Mouse (Mus musculus): ENCODE data around the gene Lsm6.

- TF ChIP-seq GATA1 (IDR thresholded peaks at IDR 0.05; ENCODE audit: low read length) (no peak), TAL1 (IDR thresholded peaks at IDR 0.05; ENCODE audit: low read length) (no peak)
These were observed 11.3 kb downstream of the Lsm6 start for GRCm38 (mm10) chr8:78809454-78810206.
